ENCODE assay signal across 8 mouse cellular contexts in the genomic region with DNA sequence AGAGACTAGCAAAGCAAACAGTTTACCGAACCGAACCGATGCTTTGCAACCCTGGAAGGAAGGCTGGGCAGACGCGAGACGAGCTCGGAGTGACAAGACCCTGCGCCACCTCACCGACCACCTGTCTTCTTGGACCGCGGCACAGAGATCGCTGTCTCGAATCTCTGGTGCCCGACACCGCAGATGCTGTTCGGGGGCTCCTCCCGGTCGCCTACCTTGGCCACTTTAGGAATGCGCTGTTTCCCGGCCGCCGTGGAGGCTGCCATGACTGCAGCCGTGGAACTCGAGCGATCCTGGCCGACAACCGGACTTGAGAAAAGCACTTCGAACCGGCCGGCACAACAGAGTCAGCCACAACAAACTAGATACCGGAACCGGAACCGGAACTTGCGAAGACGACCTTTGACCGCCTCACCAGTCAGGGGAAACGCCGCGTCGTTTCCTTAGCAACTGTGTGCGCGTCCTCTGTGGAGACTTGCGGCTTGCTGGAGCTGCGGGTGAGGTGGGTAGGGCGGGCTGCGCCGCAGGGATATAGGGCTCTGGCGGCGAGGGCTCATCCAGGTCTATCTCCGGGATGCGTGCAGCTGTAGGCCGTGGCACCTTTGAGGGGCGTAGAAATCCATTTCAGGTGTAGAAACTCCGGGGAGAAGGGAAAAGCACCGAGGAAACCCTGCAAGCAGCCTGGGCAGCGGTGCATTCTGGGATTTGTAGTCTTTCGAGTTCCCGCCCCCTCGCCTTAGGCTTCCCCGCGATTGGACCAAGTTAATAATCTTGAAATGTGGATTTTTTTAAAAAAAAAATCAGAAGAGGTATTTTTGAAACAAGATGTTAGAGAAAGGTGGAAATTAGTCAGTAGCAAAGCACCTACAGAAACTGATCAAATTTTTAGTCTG. TPM values are rescaled to one million over a fixed set of nuclear protein-coding genes. Genes with fewer than 3 reads are reported as not detected.
DNase-seq lines count a peak whose midpoint lies in the region; ATAC-seq and TF ChIP-seq lines count a peak whose summit lies in the region.

Cfap61 (plus strand) TSS at position 446 of the 893 bp plus-strand sequence.
Crnkl1 (minus strand) TSS at position 676 of the 893 bp plus-strand sequence.

- ATAC-seq in embryonic facial prominence, embryonic 14.5 days (ENCODE audit: low read depth) = peak; percentile 99
- peak; percentile 98 for ATAC-seq in limb, embryonic 13.5 days (ENCODE audit: low FRiP score, low read depth)
- ATAC-seq in midbrain, embryonic 16.5 days = peak; percentile 98

- TF ChIP-seq POLR2A in heart, adult 2 months (IDR thresholded peaks at IDR 0.05; ENCODE audit: insufficient read depth, low read depth, low read length) = peak; percentile 74

- no peaks in the 10 kb centered on the region for H3K27me3 ChIP-seq in embryonic facial prominence, embryonic 14.5 days (replicated peaks; ENCODE audit: control insufficient read depth, insufficient read depth, low read length)
- H3K27me3 ChIP-seq in heart, adult 2 months (ENCODE audit: control insufficient read depth, insufficient read depth, low read length) = no peaks in the 10 kb centered on the region
- H3K27me3 ChIP-seq in limb, embryonic 13.5 days = no peaks in the 10 kb centered on the region
- H3K27me3 ChIP-seq in midbrain, embryonic 16.5 days (ENCODE audit: control insufficient read depth, insufficient read depth, low read depth, low read length) = no peaks in the 10 kb centered on the region

- peak; percentile 99 for DNase-seq in 3T3-L1 (ENCODE audit: low read depth, low spot score)
- DNase-seq in adrenal gland, postnatal 4 days (ENCODE audit: low spot score in 2 of 2) = peak; percentile 71 to 85
- DNase-seq in embryonic facial prominence, embryonic 14.5 days (ENCODE audit: low spot score) = peak; percentile 98
- DNase-seq in heart, adult 2 months = peak; percentile 93 to 95
- peak; percentile 93 to 95 for DNase-seq in kidney, adult 8-10 months
- peak; percentile 87 to 94 for DNase-seq in spleen, postnatal 10 days (ENCODE audit: low spot score in 2 of 2)

- intact Hi-C loops in heart, adult 2 months (cut with DNase I) = loop anchor here (2.0 kb wide), 1 partner anchor 32 kb away; the partner anchor contains the start of gene Naa20

- no peaks in the 10 kb centered on the region for H3K9me3 ChIP-seq in embryonic facial prominence, embryonic 14.5 days (ENCODE audit: control insufficient read depth, low read length)
- no peaks in the 10 kb centered on the region for H3K9me3 ChIP-seq in limb, embryonic 13.5 days
- H3K9me3 ChIP-seq in midbrain, embryonic 16.5 days (replicated peaks; ENCODE audit: control insufficient read depth, low read length, poor library complexity, severe bottlenecking) = no peaks in the 10 kb centered on the region

- no peak for TF ChIP-seq CTCF in heart, adult 2 months (IDR thresholded peaks at IDR 0.05)

- H3K27ac ChIP-seq in embryonic facial prominence, embryonic 14.5 days (replicated peaks; ENCODE audit: low read depth, low read length) = no peak within 1 kb of the TSS
- peak within 1 kb of the TSS; percentile 70 for H3K27ac ChIP-seq in heart, adult 2 months
- H3K27ac ChIP-seq in limb, embryonic 13.5 days = no peak within 1 kb of the TSS
- no peak within 1 kb of the TSS for H3K27ac ChIP-seq in midbrain, embryonic 16.5 days (ENCODE audit: low read length)

- H3K4me3 ChIP-seq in embryonic facial prominence, embryonic 14.5 days (ENCODE audit: low read depth, low read length) = peak within 1 kb of the TSS; percentile 57
- H3K4me3 ChIP-seq in heart, adult 2 months = peak within 1 kb of the TSS; percentile 93
- peak within 1 kb of the TSS; percentile 83 for H3K4me3 ChIP-seq in limb, embryonic 13.5 days
- H3K4me3 ChIP-seq in midbrain, embryonic 16.5 days (ENCODE audit: low read depth, low read length) = peak within 1 kb of the TSS; percentile 62

- peaks cover 28% of the 10 kb centered on the region for H3K36me3 ChIP-seq in embryonic facial prominence, embryonic 14.5 days (ENCODE audit: control insufficient read depth, insufficient read depth, low read length)
- no peaks in the 10 kb centered on the region; the same call in 1 of the 2 replicates for H3K36me3 ChIP-seq in heart, adult 2 months (ENCODE audit: control insufficient read depth, insufficient read depth, low read length)
- H3K36me3 ChIP-seq in limb, embryonic 13.5 days = peaks cover 28% of the 10 kb centered on the region
- H3K36me3 ChIP-seq in midbrain, embryonic 16.5 days (ENCODE audit: control insufficient read depth, insufficient read depth, low read length) = peaks cover 20% of the 10 kb centered on the region

- TF ChIP-seq EP300 in heart, adult 2 months (IDR thresholded peaks at IDR 0.05; ENCODE audit: insufficient read depth, low read depth, low read length) = peak; percentile 40; the same call in 1 of the 2 replicates

- H3K79me2 ChIP-seq in heart, adult 2 months (replicated peaks; ENCODE audit: control insufficient read depth, insufficient read depth, low read length) = no peaks in the 10 kb centered on the region

- peaks cover 6% of the 10 kb centered on the region; the same call in 1 of the 2 replicates for H3K4me1 ChIP-seq in embryonic facial prominence, embryonic 14.5 days (ENCODE audit: control insufficient read depth, insufficient read depth, low read length)
- no peaks in the 10 kb centered on the region for H3K4me1 ChIP-seq in heart, adult 2 months (ENCODE audit: control insufficient read depth, insufficient read depth, low read length)
- H3K4me1 ChIP-seq in limb, embryonic 13.5 days = peaks cover 7% of the 10 kb centered on the region
- H3K4me1 ChIP-seq in midbrain, embryonic 16.5 days (ENCODE audit: control insufficient read depth, insufficient read depth, low read length) = peaks cover 9% of the 10 kb centered on the region

- H3K9ac ChIP-seq in embryonic facial prominence, embryonic 14.5 days (ENCODE audit: low read depth, low read length) = peak within 1 kb of the TSS; percentile 71
- peak within 1 kb of the TSS; percentile 59 for H3K9ac ChIP-seq in heart, adult 2 months (ENCODE audit: low read depth, low read length)
- peak within 1 kb of the TSS; percentile 78 for H3K9ac ChIP-seq in limb, embryonic 13.5 days
- H3K9ac ChIP-seq in midbrain, embryonic 16.5 days (ENCODE audit: low read depth, low read length) = peak within 1 kb of the TSS; percentile 72

- H3K4me2 ChIP-seq in embryonic facial prominence, embryonic 14.5 days (ENCODE audit: low read depth, low read length) = peak within 1 kb of the TSS; percentile 77
- peak within 1 kb of the TSS; percentile 93 for H3K4me2 ChIP-seq in limb, embryonic 13.5 days (replicated peaks)
- peak within 1 kb of the TSS; percentile 97 for H3K4me2 ChIP-seq in midbrain, embryonic 16.5 days (ENCODE audit: low read length)

- WGBS in embryonic facial prominence, embryonic 14.5 days = under 1% methylated on average over 61 of the region's 61 CpGs
- WGBS in heart, adult 2 months = under 1% methylated on average over 61 of the region's 61 CpGs
- WGBS in limb, embryonic 13.5 days = under 1% methylated on average over 61 of the region's 61 CpGs
- WGBS in midbrain, embryonic 16.5 days = under 1% methylated on average over 61 of the region's 61 CpGs

RNA-seq across cellular contexts. Expression of gene Cfap61, which starts in this region (rescaled TPM):
- 10 to 100 TPM; 29.9 to 45.2 TPM for total RNA-seq in adrenal gland, postnatal 4 days (2021)
- polyA plus RNA-seq in embryonic facial prominence, embryonic 14.5 days (2014; fragmentation: Nextera tagmentation; extraction: Ambion mirVana) = 2.0 and 2.7 TPM in 2 replicates
- 1 to 10 TPM; 1.4 to 1.7 TPM for total RNA-seq in heart, adult 2 months (2021)
- polyA plus RNA-seq in heart, adult 2 months (2012; rRNA removed) = 1.5 and 2.8 TPM in 2 replicates
- polyA plus RNA-seq in limb, embryonic 13.5 days (2015; fragmentation: Nextera tagmentation; extraction: Ambion mirVana) = 0.13 and 0.24 TPM in 2 replicates
- polyA plus RNA-seq in midbrain, embryonic 16.5 days (2015; fragmentation: Nextera tagmentation; extraction: Ambion mirVana) = 2.9 and 4.7 TPM in 2 replicates

RNA-seq across cellular contexts. Expression of gene Crnkl1, which starts in this region (rescaled TPM):
- 10 to 100 TPM; 26.4 to 27.4 TPM for total RNA-seq in adrenal gland, postnatal 4 days (2021)
- 24.1 and 24.7 TPM in 2 replicates for polyA plus RNA-seq in embryonic facial prominence, embryonic 14.5 days (2014; fragmentation: Nextera tagmentation; extraction: Ambion mirVana)
- 10 to 100 TPM; 17.2 to 20.0 TPM for total RNA-seq in heart, adult 2 months (2021)
- 3.8 and 6.0 TPM in 2 replicates for polyA plus RNA-seq in heart, adult 2 months (2012; rRNA removed)
- 33.6 and 34.5 TPM in 2 replicates for polyA plus RNA-seq in limb, embryonic 13.5 days (2015; fragmentation: Nextera tagmentation; extraction: Ambion mirVana)
- 19.1 and 24.6 TPM in 2 replicates for polyA plus RNA-seq in midbrain, embryonic 16.5 days (2015; fragmentation: Nextera tagmentation; extraction: Ambion mirVana)

Comparison
In these comparisons a context has a peak if more than half of its experiments do, and no peak if none do; other contexts are left out.
1. RNA of gene Cfap61 (total RNA-seq): 29.9 to 45.2 TPM in adrenal gland, postnatal 4 days; 1.4 to 1.7 TPM in heart, adult 2 months; every median in the first group is over 10 times any median in the second.
2. Peak in every context shown above with its lines, with median percentiles within 50 percentile points of each other: DNase-seq, ATAC-seq, H3K4me2 ChIP-seq, H3K4me3 ChIP-seq and H3K9ac ChIP-seq.